Mouse (Mus musculus): ENCODE data around the gene Gm3476. TPM values are rescaled to one million over a fixed set of nuclear protein-coding genes. Genes with fewer than 3 reads are reported as not detected.
A peak's percentile ranks its signal among the peaks of the same experiment; 100 is the strongest.
"Not testable (repeated sequence)": the region's sequence is repeated elsewhere in the genome, so short reads cannot be mapped to it uniquely, and the experiment has no call there.

Gm3476 gene
- total RNA-seq (2021): not detected
- long read RNA-seq, experiment 1: 0 reads
- long read RNA-seq, experiment 2: 0 reads

- DNase-seq (ENCODE audit: low spot score in 2 of 2): not testable (repeated sequence)
These were observed at the start of gene Gm3476 for GRCm38 (mm10) chr14:6125707-6126106. Gene Gm3476, minus strand, starts transcription at chr14:6125807.

- peak in 1 of 2 experiments; percentile 1 for DNase-seq (ENCODE audit: low spot score in 2 of 2)
These were observed 37.9 kb upstream of the Gm3476 start for GRCm38 (mm10) chr14:6163538-6163937.

- DNase-seq (ENCODE audit: low spot score in 2 of 2): not testable (repeated sequence)
These were observed 35.5 kb upstream of the Gm3476 start for GRCm38 (mm10) chr14:6161085-6161484.

- peak; percentile 22 to 24 for DNase-seq (ENCODE audit: low spot score in 2 of 2)
These were observed 17.2 kb downstream of the Gm3476 start, which contains the start of gene Gm3468 for GRCm38 (mm10) chr14:6108272-6108925. Gene Gm3468, minus strand, starts transcription at chr14:6108665.

- not testable (repeated sequence) for DNase-seq (ENCODE audit: low spot score in 2 of 2)
These were observed 18.1 kb downstream of the Gm3476 start for GRCm38 (mm10) chr14:6107500-6107899.

- DNase-seq (ENCODE audit: low spot score in 2 of 2): not testable (repeated sequence)
These were observed 31.8 kb downstream of the Gm3476 start, which contains the start of gene Gm8206 for GRCm38 (mm10) chr14:6093842-6094241. Gene Gm8206, minus strand, starts transcription at chr14:6093942.

- DNase-seq (ENCODE audit: low spot score in 2 of 2): not testable (repeated sequence)
These were observed 67.4 kb downstream of the Gm3476 start, which contains the start of gene Gm6337 for GRCm38 (mm10) chr14:6058167-6058566. Gene Gm6337, minus strand, starts transcription at chr14:6058267.

Other genes with a start within 250 kb of the Gm3476 start
- gene Gm8237, start 245.4 kb downstream of the Gm3476 start, total RNA-seq (2021): under 1 TPM; 0.23 to 0.42 TPM
- under 1 TPM; 0.54 to 0.81 TPM for gene Gm3248, start 164.1 kb downstream of the Gm3476 start, total RNA-seq (2021)
- not detected for gene Gm3453, start 146.7 kb downstream of the Gm3476 start, total RNA-seq (2021)
- not detected for gene Gm6337, start 67.5 kb downstream of the Gm3476 start, total RNA-seq (2021)
- not detected for gene Gm8206, start 31.9 kb downstream of the Gm3476 start, total RNA-seq (2021)
- gene Gm3468, start 17.1 kb downstream of the Gm3476 start, total RNA-seq (2021): under 1 TPM; 0.56 to 0.68 TPM
- under 1 TPM; 0.68 to 0.84 TPM for gene Gm21560, start 93.5 kb upstream of the Gm3476 start, total RNA-seq (2021)
- gene Gm3411, start 161.4 kb upstream of the Gm3476 start, total RNA-seq (2021): 1 to 10 TPM; 1.4 to 1.6 TPM
- gene Gm21103, start 179.0 kb upstream of the Gm3476 start, total RNA-seq (2021): not detected
- not detected for gene Gm3618, start 217.9 kb upstream of the Gm3476 start, total RNA-seq (2021)